Mouse (Mus musculus) neural tube, embryonic 11.5 days (tissue): ENCODE data around the gene Sec14l3. TPM values are rescaled to one million over a fixed set of nuclear protein-coding genes. Genes with fewer than 3 reads are reported as not detected.
A peak's percentile ranks its signal among the peaks of the same experiment; 100 is the strongest.

Experiments used
- ATAC-seq: fragments of 200-750 bp; cut with Nextera tagmentation; 2 replicates; pipeline ENCODE4 v1.8.0; 2017; ENCODE audit warnings: moderate number of reproducible peaks, mild to moderate bottlenecking, moderate TSS enrichment, moderate library complexity; ENCODE audit not compliant: insufficient read depth, low FRiP score, low TSS enrichment
- DNase-seq: peaks from one replicate; pipeline ENCODE4 v3.0.0-alpha.2; 2015; ENCODE audit warnings: low spot score
- H3K27ac ChIP-seq: fragments of 300-500 bp; sonication (generic); 2 replicates; pipeline ENCODE4 v1.5.1; 2014; ENCODE audit warnings: low read depth, mild to moderate bottlenecking, low read length
- H3K27me3 ChIP-seq: fragments of 300-500 bp; sonication (generic); 2 replicates; pipeline ENCODE4 v1.6.1; 2014; ENCODE audit warnings: mild to moderate bottlenecking, low read length, mixed read lengths; ENCODE audit not compliant: control insufficient read depth, insufficient read depth
- H3K36me3 ChIP-seq: fragments of 300-500 bp; sonication (generic); 2 replicates; pipeline ENCODE4 v1.6.1; 2014; ENCODE audit warnings: mild to moderate bottlenecking, low read length, moderate library complexity, mixed read lengths; ENCODE audit not compliant: control insufficient read depth, insufficient read depth
- H3K4me1 ChIP-seq: fragments of 300-500 bp; sonication (generic); 2 replicates; pipeline ENCODE4 v1.6.1; 2014; ENCODE audit warnings: low read length, mixed read lengths; ENCODE audit not compliant: control insufficient read depth, insufficient read depth
- H3K4me2 ChIP-seq: fragments of 300-500 bp; sonication (generic); 2 replicates; pipeline ENCODE4 v1.6.1; 2014; ENCODE audit warnings: low read depth, mild to moderate bottlenecking, moderate library complexity
- H3K4me3 ChIP-seq: fragments of 300-500 bp; sonication (generic); 2 replicates; pipeline ENCODE4 v1.5.1; 2014; ENCODE audit warnings: low read depth, low read length
- H3K9ac ChIP-seq: fragments of 300-500 bp; sonication (generic); 2 replicates; pipeline ENCODE4 v1.6.1; 2014; ENCODE audit warnings: mild to moderate bottlenecking, low read length
- H3K9me3 ChIP-seq: fragments of 300-500 bp; sonication (generic); 2 replicates; pipeline ENCODE4 v1.6.1; 2016; ENCODE audit warnings: low read length; ENCODE audit not compliant: control insufficient read depth
- WGBS: fragments of 180-500 bp; shearing (Covaris S2); extraction: QIAGEN DNeasy Blood & Tissue Kit; methylation state at CpG from one replicate; pipeline ENCODE4 v1.1.7; 2014; 5-methylcytosine and 5-hydroxymethylcytosine counted together
- polyA plus RNA-seq: library from polyadenylated mRNA; unstranded; fragments of >200 nt; fragmentation: Nextera tagmentation; extraction: Ambion mirVana; gene quantifications from 2 replicates; pipeline ENCODE4 v1.2.1, GENCODE M21; 2014

Gene Sec14l3
- polyA plus RNA-seq, 1 experiment from 2014 or later = not detected

- no peaks in the 10 kb centered on the region for H3K9me3 ChIP-seq
- DNase-seq (no peak), ATAC-seq (no peak)
- H3K27ac ChIP-seq = no peak overlapping the region
- 80% methylated on average over 5 of the region's 5 CpGs for WGBS
- no peaks in the 10 kb centered on the region for H3K36me3 ChIP-seq
- no peak overlapping the region for H3K9ac ChIP-seq
- no peak overlapping the region for H3K4me2 ChIP-seq
- no peaks in the 10 kb centered on the region for H3K4me1 ChIP-seq
- no peaks in the 10 kb centered on the region for H3K27me3 ChIP-seq
- H3K4me3 ChIP-seq = no peak overlapping the region
Observed at GRCm38 (mm10) chr11:4046526-4046925, 18.1 kb upstream of the Sec14l3 start.

- no peaks in the 10 kb centered on the region for H3K36me3 ChIP-seq
- no peaks in the 10 kb centered on the region for H3K9me3 ChIP-seq
- DNase-seq (no peak), ATAC-seq (no peak)
- 91% methylated on average over 2 of the region's 2 CpGs for WGBS
- no peaks in the 10 kb centered on the region for H3K27me3 ChIP-seq
- H3K4me2 ChIP-seq = no peak overlapping the region
- no peak overlapping the region for H3K27ac ChIP-seq
- no peak overlapping the region for H3K9ac ChIP-seq
- no peaks in the 10 kb centered on the region for H3K4me1 ChIP-seq
- H3K4me3 ChIP-seq = no peak overlapping the region
Observed at GRCm38 (mm10) chr11:4047766-4048165, 16.9 kb upstream of the Sec14l3 start.

- ATAC-seq (no peak), DNase-seq (no peak)
- WGBS = 85% methylated on average over 6 of the region's 6 CpGs
Observed at GRCm38 (mm10) chr11:4048438-4048837, 16.2 kb upstream of the Sec14l3 start.

GRCm38 (mm10) chr11:4053586-4053985, 11.1 kb upstream of the Sec14l3 start:
- no peak overlapping the region for H3K27ac ChIP-seq
- no peak overlapping the region for H3K4me3 ChIP-seq
- H3K4me2 ChIP-seq = no peak overlapping the region

More at GRCm38 (mm10) chr11:4048438-4048837, 16.2 kb upstream of the Sec14l3 start:
- Histone ChIP-seq H3K4me3 (no peak overlapping the region), H3K36me3 (no peaks in the 10 kb centered on the region), H3K4me2 (no peak overlapping the region), H3K9ac (no peak overlapping the region), H3K4me1 (no peaks in the 10 kb centered on the region), H3K27me3 (no peaks in the 10 kb centered on the region), H3K27ac (no peak overlapping the region), H3K9me3 (no peaks in the 10 kb centered on the region)

GRCm38 (mm10) chr11:4060866-4061575, 3.6 kb upstream of the Sec14l3 start:
- Histone ChIP-seq H3K36me3 (no peaks in the 10 kb centered on the region), H3K4me3 (no peak overlapping the region), H3K4me2 (no peak overlapping the region), H3K27ac (no peak overlapping the region), H3K9me3 (no peaks in the 10 kb centered on the region), H3K4me1 (no peaks in the 10 kb centered on the region), H3K27me3 (no peaks in the 10 kb centered on the region), H3K9ac (no peak overlapping the region)
- WGBS = 83% methylated on average over 5 of the region's 5 CpGs
- DNase-seq (no peak), ATAC-seq (no peak)

More at GRCm38 (mm10) chr11:4053586-4053985, 11.1 kb upstream of the Sec14l3 start:
- Histone ChIP-seq H3K4me1 (no peaks in the 10 kb centered on the region), H3K9ac (no peak overlapping the region), H3K9me3 (no peaks in the 10 kb centered on the region), H3K27me3 (no peaks in the 10 kb centered on the region), H3K36me3 (no peaks in the 10 kb centered on the region)
- DNase-seq (peak; percentile 74), ATAC-seq (no peak)
- WGBS = 21% methylated on average over 5 of the region's 5 CpGs

GRCm38 (mm10) chr11:4062523-4062922, 2.1 kb upstream of the Sec14l3 start:
- 90% methylated on average over 4 of the region's 4 CpGs for WGBS
- no peak for DNase-seq
- H3K4me1 ChIP-seq = no peaks in the 10 kb centered on the region

GRCm38 (mm10) chr11:4062981-4063380, 1.7 kb upstream of the Sec14l3 start:
- no peaks in the 10 kb centered on the region for H3K9me3 ChIP-seq
- H3K4me3 ChIP-seq = no peak overlapping the region
- no peaks in the 10 kb centered on the region for H3K36me3 ChIP-seq
- ATAC-seq (no peak), DNase-seq (no peak)
- H3K27ac ChIP-seq = no peak overlapping the region
- H3K9ac ChIP-seq = no peak overlapping the region
- H3K4me2 ChIP-seq = no peak overlapping the region
- no peaks in the 10 kb centered on the region for H3K4me1 ChIP-seq
- 70% methylated on average over 6 of the region's 6 CpGs for WGBS
- no peaks in the 10 kb centered on the region for H3K27me3 ChIP-seq

More at GRCm38 (mm10) chr11:4062523-4062922, 2.1 kb upstream of the Sec14l3 start:
- H3K9ac ChIP-seq = no peak overlapping the region
- no peaks in the 10 kb centered on the region for H3K36me3 ChIP-seq
- H3K4me2 ChIP-seq = no peak overlapping the region
- no peak for ATAC-seq
- no peak overlapping the region for H3K4me3 ChIP-seq
- H3K9me3 ChIP-seq = no peaks in the 10 kb centered on the region
- H3K27me3 ChIP-seq = no peaks in the 10 kb centered on the region
- no peak overlapping the region for H3K27ac ChIP-seq

GRCm38 (mm10) chr11:4069664-4070063, 5.0 kb downstream of the Sec14l3 start:
- Histone ChIP-seq H3K4me3 (no peak overlapping the region), H3K9ac (no peak overlapping the region), H3K27ac (no peak overlapping the region), H3K9me3 (no peaks in the 10 kb centered on the region), H3K27me3 (no peaks in the 10 kb centered on the region), H3K36me3 (no peaks in the 10 kb centered on the region), H3K4me2 (no peak overlapping the region), H3K4me1 (no peaks in the 10 kb centered on the region)
- DNase-seq (no peak), ATAC-seq (no peak)
- 80% methylated on average over 1 of the region's 1 CpGs for WGBS

- no peak overlapping the region for H3K9ac ChIP-seq
- no peaks in the 10 kb centered on the region for H3K36me3 ChIP-seq
- ATAC-seq (no peak), DNase-seq (peak; percentile 65)
- no peaks in the 10 kb centered on the region for H3K9me3 ChIP-seq
- no peaks in the 10 kb centered on the region for H3K27me3 ChIP-seq
- 17% methylated on average over 8 of the region's 8 CpGs for WGBS
- no peaks in the 10 kb centered on the region for H3K4me1 ChIP-seq
- H3K27ac ChIP-seq = no peak overlapping the region
- no peak overlapping the region for H3K4me3 ChIP-seq
- no peak overlapping the region for H3K4me2 ChIP-seq
Observed at GRCm38 (mm10) chr11:4076633-4077032, 12.0 kb downstream of the Sec14l3 start.
